Mouse (Mus musculus) ovary, postnatal 36 days (tissue): Measurements from ENCODE around the gene Il4i1.

Experiments
- DNase-seq: peaks from one replicate; pipeline ENCODE4 v3.0.0; 2022; ENCODE audit warnings: low spot score, mixed read lengths

Il4i1 gene

DNA sequence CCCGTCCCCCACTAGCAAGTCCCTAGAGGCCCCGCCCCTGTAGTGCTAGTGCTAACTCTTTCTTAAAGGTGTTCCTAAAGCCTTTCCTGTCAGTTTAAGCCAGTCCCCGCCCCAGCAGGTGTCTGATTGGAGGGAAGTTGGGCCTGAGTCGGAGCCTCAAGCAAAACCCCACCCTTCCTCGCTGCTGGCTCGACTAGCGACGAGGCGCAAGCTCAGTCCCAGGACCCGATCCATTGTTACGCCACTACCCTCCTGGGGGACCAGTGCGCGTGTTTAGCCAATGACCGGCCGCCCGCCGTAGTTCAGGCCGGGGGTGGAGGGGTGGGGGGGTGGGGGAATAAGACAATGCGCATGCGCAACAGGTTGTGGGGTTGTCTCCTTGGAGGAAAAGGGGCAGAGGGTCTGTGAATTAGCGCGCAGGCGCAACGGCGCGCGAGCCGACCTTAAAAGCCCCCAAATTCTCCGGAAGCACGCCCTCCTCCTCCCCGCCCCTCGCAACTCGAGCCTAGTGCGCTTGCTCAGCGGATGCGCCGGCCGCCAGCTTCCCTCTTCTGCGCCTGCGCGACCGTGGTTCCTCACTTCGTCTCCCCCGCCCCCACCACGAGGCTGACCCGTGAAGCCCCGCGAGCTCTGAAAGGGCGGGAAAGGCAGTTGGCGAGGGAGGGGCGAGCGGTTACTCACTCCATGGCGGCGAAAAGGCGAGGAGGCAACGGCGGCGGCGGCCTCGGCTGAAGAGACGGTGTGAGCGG lies at the start of gene Il4i1, which contains the start of gene Nup62:
Gene Il4i1, plus strand, starts transcription at position 667 of the 749 bp plus-strand sequence.
Gene Nup62, plus strand, starts transcription at position 368 of the 749 bp plus-strand sequence.
- peak; percentile 99 for DNase-seq

DNA sequence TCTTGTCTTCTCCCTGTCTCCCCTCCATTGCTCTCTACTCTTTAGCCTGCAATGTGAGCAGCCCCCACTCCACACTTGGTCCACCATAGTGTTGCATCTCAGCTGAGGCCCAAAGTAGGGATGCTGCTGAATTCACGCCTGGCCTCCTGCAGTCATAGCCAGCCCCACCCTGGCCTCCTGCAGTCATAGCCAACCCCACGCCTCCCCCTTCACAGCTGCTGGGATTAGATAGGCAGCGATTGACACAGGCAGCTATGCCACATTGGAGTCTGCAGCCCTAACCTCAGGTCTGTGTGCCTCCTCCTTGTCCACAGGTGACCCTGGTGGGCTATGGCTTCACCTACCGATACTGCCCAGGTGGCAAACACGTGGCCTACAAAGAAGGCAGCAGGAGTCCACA lies 48.1 kb upstream of the Il4i1 start:
- no peak for DNase-seq

GRCm38 (mm10) chr7:44770046-44770578 lies 46.1 kb upstream of the Il4i1 start:
- DNase-seq = peak; percentile 74

- DNase-seq = no peak
Observed at GRCm38 (mm10) chr7:44772591-44773204, 43.5 kb upstream of the Il4i1 start.

DNA sequence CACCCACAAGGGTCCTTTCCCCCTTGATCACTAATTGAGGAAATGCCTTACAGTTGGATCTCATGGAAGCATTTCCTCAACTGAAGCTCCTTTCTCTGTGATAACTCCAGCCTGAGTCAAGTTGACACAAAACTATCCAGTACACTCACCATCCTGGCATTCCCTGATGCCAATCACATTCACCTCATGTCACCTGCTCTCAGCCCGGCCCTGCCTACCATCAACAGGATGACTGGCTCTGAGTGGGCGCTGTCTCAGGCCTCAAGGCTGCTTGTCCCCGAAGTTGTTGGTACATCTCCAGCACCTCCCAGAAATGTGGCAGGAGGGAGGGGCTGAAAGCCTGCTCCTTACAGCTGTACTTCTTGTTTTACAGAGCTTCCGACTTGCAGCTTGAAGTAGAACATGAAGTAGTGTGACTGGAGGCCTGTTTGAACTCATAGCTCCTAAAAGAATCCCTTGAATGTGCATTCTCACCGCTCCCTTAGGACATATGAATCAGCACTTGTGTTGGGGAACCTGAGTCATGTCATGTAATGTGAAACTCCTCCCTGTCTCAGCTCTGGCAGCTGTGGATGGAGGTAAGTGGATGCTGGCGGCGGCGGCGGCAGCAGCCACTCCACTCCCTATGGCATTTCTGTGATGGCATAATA lies 39.2 kb upstream of the Il4i1 start:
- DNase-seq = no peak

DNA sequence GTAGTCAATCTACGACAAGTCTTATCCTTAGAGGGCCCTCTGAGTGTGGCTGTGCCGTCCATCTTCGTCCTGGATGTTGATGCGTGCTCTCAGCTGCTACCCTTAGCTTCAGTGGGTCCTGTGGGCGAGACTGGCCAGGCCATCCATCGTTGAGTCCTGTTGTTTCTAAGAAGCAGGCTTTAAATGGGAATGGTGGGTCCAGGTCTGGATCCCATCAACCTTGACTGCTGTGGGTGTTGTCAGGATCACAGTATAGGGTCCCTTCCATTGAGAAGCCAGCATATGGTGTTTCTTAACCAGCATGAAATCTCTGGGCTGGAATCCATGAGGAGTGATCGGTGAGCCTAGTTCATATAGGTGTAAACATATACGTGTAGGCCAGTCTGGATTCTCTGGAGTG lies 36.1 kb upstream of the Il4i1 start:
- no peak for DNase-seq

DNA sequence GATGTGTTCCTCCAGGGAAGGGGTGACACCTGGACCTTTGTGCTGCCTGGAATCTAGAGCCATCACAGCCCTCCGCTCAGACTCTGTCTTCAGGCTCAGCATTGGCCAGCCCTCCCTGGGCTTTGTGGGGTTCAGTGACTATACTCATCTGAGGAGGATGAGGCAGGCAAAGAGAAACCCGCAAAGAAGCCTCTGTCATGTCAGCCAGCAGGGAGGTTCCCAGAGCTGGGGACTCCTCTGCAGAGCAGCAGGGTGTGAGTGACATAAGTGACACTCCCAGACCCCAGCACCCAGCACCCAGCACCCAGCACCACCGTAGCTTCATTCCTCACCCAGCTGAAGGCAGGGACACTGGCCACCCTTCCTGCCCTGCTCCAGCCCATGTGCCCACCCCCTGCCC lies 26.7 kb upstream of the Il4i1 start:
- no peak for DNase-seq

GRCm38 (mm10) chr7:44790066-44790465 lies 26.1 kb upstream of the Il4i1 start:
- no peak for DNase-seq

DNA sequence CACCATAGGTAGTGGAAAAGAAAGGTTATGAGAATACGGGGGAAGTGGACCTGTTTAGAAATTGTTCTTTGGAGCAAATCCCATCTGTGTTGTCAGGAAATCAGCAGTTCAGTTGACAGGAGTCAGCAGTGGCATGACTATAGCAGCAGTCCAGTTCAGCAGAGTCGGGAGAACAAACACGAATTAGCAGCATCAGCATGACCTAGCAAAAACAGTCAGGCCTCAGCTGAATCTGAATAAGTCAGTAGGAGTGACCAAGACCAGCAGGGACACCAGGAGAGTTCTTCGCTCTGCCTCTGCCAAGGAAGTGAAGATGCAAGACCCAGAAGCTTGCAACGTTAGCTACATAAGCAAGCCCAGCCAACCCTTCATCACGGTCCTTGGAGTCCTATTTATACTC lies 23.4 kb upstream of the Il4i1 start:
- DNase-seq = no peak

GRCm38 (mm10) chr7:44808927-44809326 lies 7.3 kb upstream of the Il4i1 start:
- DNase-seq = no peak

- no peak for DNase-seq
Observed at GRCm38 (mm10) chr7:44809466-44809865, 6.7 kb upstream of the Il4i1 start.

DNA sequence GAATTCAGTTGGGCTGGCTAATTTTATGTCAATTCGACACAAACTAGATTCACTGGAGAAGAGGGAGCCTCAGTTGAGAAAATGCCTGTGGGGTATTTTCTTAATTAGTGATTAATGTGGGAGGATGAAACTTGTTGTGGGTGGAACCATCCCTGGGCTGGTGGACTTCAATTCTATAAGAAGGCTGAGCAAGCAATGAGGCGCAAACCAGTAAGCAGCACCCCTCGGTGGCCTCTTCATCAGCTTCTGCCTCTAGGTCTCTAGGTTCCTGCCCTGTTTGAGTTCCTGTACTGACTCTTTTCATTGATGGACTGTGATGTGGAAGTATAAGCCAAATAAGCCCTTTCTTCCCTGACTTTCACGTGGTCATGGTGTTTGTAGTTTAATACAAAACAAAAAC lies 5.8 kb upstream of the Il4i1 start:
- DNase-seq = no peak

GRCm38 (mm10) chr7:44810819-44811557 lies 5.2 kb upstream of the Il4i1 start:
- no peak for DNase-seq

- no peak for DNase-seq
Observed at GRCm38 (mm10) chr7:44812651-44813325, 3.4 kb upstream of the Il4i1 start.

DNA sequence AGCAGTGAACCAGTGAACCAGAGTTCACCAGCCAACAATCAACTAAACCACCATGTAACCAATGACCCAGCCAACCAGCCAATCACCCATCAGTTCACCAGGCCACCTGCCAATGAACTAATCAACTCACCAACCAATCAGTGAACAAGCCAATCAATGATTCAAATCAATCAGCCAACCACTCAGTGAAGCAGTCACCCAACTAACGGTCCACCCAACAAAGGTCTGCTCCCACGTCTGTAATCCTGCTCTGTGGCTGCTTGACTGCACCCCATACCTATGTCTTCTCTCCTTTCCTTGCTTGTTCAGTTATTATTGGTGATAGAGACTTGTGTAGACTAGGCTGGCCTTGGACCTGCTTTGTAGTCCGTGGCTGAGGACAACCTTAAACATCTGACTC lies 2.2 kb upstream of the Il4i1 start:
- DNase-seq = no peak

DNA sequence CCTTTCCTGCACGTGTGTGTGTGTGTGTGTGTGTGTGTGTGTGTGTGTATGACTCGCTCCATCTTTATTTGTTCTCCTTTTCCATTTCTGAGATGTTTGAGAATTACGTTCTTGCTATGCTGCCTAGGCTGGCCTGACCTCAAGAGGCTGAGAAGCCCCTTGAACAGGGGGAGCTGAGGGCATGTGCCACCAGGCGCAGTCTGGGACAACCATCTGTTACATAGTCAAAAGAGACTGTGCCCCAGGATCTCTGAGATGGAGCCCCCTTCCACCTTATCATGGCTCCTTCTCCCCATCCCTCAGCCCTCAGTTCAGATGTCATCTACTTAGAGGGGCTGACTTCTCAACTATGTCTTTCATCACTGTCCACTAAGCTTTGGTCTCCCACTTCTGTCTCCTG lies 1.8 kb upstream of the Il4i1 start:
- DNase-seq = no peak

GRCm38 (mm10) chr7:44814952-44815553 lies 1.1 kb upstream of the Il4i1 start:
- DNase-seq = no peak

GRCm38 (mm10) chr7:44816470-44817021 lies 359 bp downstream of the Il4i1 start, which contains the start of gene Atf5:
Gene Atf5, minus strand, starts transcription at chr7:44816658.
- peak; percentile 78 for DNase-seq

DNA sequence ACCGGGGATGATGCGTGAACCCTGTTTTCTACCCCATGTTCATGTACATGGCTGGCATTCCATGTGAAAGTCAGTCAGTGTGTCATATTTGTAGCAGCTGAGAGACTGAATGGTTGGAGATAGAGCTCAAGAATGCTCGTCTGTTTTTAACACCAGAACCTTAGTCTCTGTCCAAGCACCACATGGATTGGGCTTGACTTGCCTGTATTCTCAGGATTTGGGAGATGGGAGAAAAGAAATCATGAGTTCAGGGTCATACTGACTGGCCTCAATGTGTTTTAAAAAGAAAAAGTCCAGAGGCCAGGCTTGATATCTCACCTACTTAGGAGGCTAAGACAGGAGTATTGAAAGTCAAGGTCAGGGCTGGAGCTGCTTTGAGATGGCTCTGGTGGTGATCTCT lies 1.3 kb downstream of the Il4i1 start:
- no peak for DNase-seq

DNA sequence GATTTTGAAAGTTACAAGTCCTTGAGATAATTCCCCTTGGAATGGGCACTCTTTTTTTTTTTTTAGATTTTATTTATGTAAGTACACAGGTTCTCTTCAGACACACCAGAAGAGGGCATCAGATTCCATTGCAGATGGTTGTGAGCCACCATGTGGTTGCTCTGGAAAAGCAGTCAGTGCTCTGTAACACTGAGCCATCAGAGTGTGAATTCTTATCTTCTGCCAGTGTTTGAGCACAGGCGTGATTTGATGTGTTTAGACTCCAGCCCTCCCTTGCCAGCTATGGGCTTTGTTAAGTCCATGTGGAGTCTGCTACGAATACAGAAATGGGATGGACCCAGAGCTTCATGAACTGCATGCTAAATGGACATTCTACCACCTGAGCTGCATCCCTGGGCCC lies 2.0 kb downstream of the Il4i1 start:
- DNase-seq = no peak

GRCm38 (mm10) chr7:44818751-44819235 lies 2.6 kb downstream of the Il4i1 start:
- DNase-seq = peak; percentile 53
